Mouse (Mus musculus) MEL (cell line): ENCODE measurements around the gene Serpinf1. TPM values are rescaled to one million over a fixed set of nuclear protein-coding genes. Genes with fewer than 3 reads are reported as not detected.

ENCODE experiments used
- DNase-seq: peaks from one replicate; pipeline ENCODE4 v3.0.0; 2011; ENCODE audit warnings: low read depth, low spot score
- H3K27ac ChIP-seq: 2 replicates; pipeline ENCODE4 v1.5.1; 2012; ENCODE audit warnings: low read depth, mild to moderate bottlenecking, control low read depth, low read length, moderate library complexity; ENCODE audit not compliant: control insufficient read depth
- H3K27me3 ChIP-seq, 2 experiments: fragments of 150-350 bp in 1 of 2; sonication (generic) in 1 of 2; 2 replicates each; pipeline ENCODE4 v1.6.1; 2012; ENCODE audit warnings: low read length in 2 of 2, mild to moderate bottlenecking in 2 of 2, improper control_type of control experiment in 1 of 2, moderate library complexity in 1 of 2; ENCODE audit not compliant: insufficient read depth in 2 of 2, control insufficient read depth in 1 of 2
- H3K36me3 ChIP-seq, 2 experiments: 2 replicates each; pipeline ENCODE4 v1.6.1; 2012 to 2014; ENCODE audit warnings: low read length in 2 of 2, improper control_type of control experiment in 1 of 2, inconsistent platforms in 1 of 2, mild to moderate bottlenecking in 1 of 2; ENCODE audit not compliant: insufficient read depth in 2 of 2, control insufficient read depth in 1 of 2
- H3K4me1 ChIP-seq, 2 experiments: fragments of 150-350 bp in 1 of 2; sonication (generic) in 1 of 2; 2 replicates each; pipeline ENCODE4 v1.6.1; 2012; ENCODE audit warnings: low read length in 2 of 2, improper control_type of control experiment in 1 of 2, mild to moderate bottlenecking in 1 of 2; ENCODE audit not compliant: insufficient read depth in 2 of 2, control insufficient read depth in 1 of 2
- H3K4me3 ChIP-seq, 2 experiments: fragments of 150-350 bp in 1 of 2; sonication (generic) in 1 of 2; 2 replicates each; pipeline ENCODE4 v1.5.1; 2012; ENCODE audit warnings: low read depth in 2 of 2, low read length in 2 of 2, mild to moderate bottlenecking in 2 of 2, moderate library complexity in 2 of 2, control low read depth in 1 of 2, improper control_type of control experiment in 1 of 2; ENCODE audit not compliant: control insufficient read depth in 1 of 2, insufficient read depth in 1 of 2
- H3K79me2 ChIP-seq: 2 replicates; pipeline ENCODE4 v1.6.1; 2012; ENCODE audit warnings: mild to moderate bottlenecking, low read length, moderate library complexity; ENCODE audit not compliant: control insufficient read depth, poor library complexity, insufficient read depth
- H3K9ac ChIP-seq: 2 replicates; pipeline ENCODE4 v1.6.1; 2012; ENCODE audit warnings: low read depth, mild to moderate bottlenecking, control low read depth, low read length, moderate library complexity; ENCODE audit not compliant: control insufficient read depth, poor library complexity, severe bottlenecking
- H3K9me3 ChIP-seq: fragments of 150-350 bp; sonication (generic); replicated peaks from 2 replicates; pipeline ENCODE4 v1.6.1; 2012; ENCODE audit warnings: mild to moderate bottlenecking, low read length, improper control_type of control experiment, moderate library complexity; ENCODE audit not compliant: insufficient read depth
- BHLHE40 ChIP-seq: IDR thresholded peaks from 2 replicates; pipeline ENCODE4 v1.6.1; 2012; ENCODE audit warnings: low read depth, mild to moderate bottlenecking, inconsistent platforms, low read length, improper control_type of control experiment, borderline replicate concordance
- CHD2 ChIP-seq: IDR thresholded peaks from 2 replicates; pipeline ENCODE4 v1.6.1; 2011; ENCODE audit warnings: low read length, improper control_type of control experiment
- CTCF ChIP-seq, 3 experiments: IDR thresholded peaks in 2 of 3; conservative IDR thresholded peaks in 1 of 3; 2 replicates each; pipeline ENCODE4 v1.5.1; 2011 to 2012; ENCODE audit warnings: low read length in 3 of 3, low read depth in 2 of 3, mild to moderate bottlenecking in 2 of 3, improper control_type of control experiment in 1 of 3, inconsistent platforms in 1 of 3, mixed read lengths in 1 of 3, moderate library complexity in 1 of 3; ENCODE audit not compliant: control insufficient read depth in 1 of 3, insufficient read depth in 1 of 3, poor library complexity in 1 of 3, severe bottlenecking in 1 of 3
- EP300 ChIP-seq, 2 experiments: IDR thresholded peaks; 2 replicates each; pipeline ENCODE4 v1.6.1; 2011; ENCODE audit warnings: improper control_type of control experiment in 2 of 2, low read length in 2 of 2, low read depth in 1 of 2, mild to moderate bottlenecking in 1 of 2
- ETS1 ChIP-seq: IDR thresholded peaks from 2 replicates; pipeline ENCODE4 v1.6.1; 2012; ENCODE audit warnings: low read depth, mild to moderate bottlenecking, inconsistent platforms, low read length, improper control_type of control experiment, moderate library complexity
- HCFC1 ChIP-seq: IDR thresholded peaks from 2 replicates; pipeline ENCODE4 v1.6.1; 2012; ENCODE audit warnings: low read depth, mild to moderate bottlenecking, inconsistent platforms, low read length, improper control_type of control experiment, moderate library complexity
- JUND ChIP-seq: IDR thresholded peaks from 2 replicates; pipeline ENCODE4 v1.6.1; 2011; ENCODE audit warnings: low read depth, mild to moderate bottlenecking, improper control_type of control experiment, low read length
- KAT2A ChIP-seq: conservative IDR thresholded peaks from 2 replicates; pipeline ENCODE4 v1.6.1; 2012; ENCODE audit warnings: low read depth, low read length, improper control_type of control experiment, inconsistent platforms
- MAFK ChIP-seq: IDR thresholded peaks from 2 replicates; pipeline ENCODE4 v1.6.1; 2011; ENCODE audit warnings: low read depth, mild to moderate bottlenecking, low read length, improper control_type of control experiment, borderline replicate concordance
- MAX ChIP-seq: IDR thresholded peaks from 2 replicates; pipeline ENCODE4 v1.6.1; 2011; ENCODE audit warnings: low read length, improper control_type of control experiment
- MAZ ChIP-seq: IDR thresholded peaks from 2 replicates; pipeline ENCODE4 v1.6.1; 2012; ENCODE audit warnings: low read depth, mild to moderate bottlenecking, inconsistent platforms, low read length, improper control_type of control experiment
- MEF2A ChIP-seq: IDR thresholded peaks from 2 replicates; pipeline ENCODE4 v1.6.1; 2014; ENCODE audit warnings: low read depth, mild to moderate bottlenecking, inconsistent platforms, low read length, improper control_type of control experiment; ENCODE audit not compliant: poor library complexity, insufficient replicate concordance, severe bottlenecking; ENCODE audit errors: extremely low read depth
- MXI1 ChIP-seq: IDR thresholded peaks from 2 replicates; pipeline ENCODE4 v1.6.1; 2011; ENCODE audit warnings: mild to moderate bottlenecking, low read depth, low read length, improper control_type of control experiment
- MYB ChIP-seq: IDR thresholded peaks from 2 replicates; pipeline ENCODE4 v1.6.1; 2011; ENCODE audit warnings: mild to moderate bottlenecking, low read depth, low read length, improper control_type of control experiment
- MYC ChIP-seq: IDR thresholded peaks from 2 replicates; pipeline ENCODE4 v1.6.1; 2011; ENCODE audit warnings: low read depth, mild to moderate bottlenecking, low read length, improper control_type of control experiment, moderate library complexity
- NRF1 ChIP-seq: IDR thresholded peaks from 2 replicates; pipeline ENCODE4 v1.6.1; 2014; ENCODE audit warnings: low read depth, mild to moderate bottlenecking, inconsistent platforms, low read length, improper control_type of control experiment, moderate library complexity; ENCODE audit not compliant: poor library complexity, insufficient read depth, severe bottlenecking
- POLR2AphosphoS2 ChIP-seq: IDR thresholded peaks from 2 replicates; pipeline ENCODE4 v1.6.1; 2011; ENCODE audit warnings: low read length, improper control_type of control experiment
- POLR2AphosphoS5 ChIP-seq: IDR thresholded peaks from 2 replicates; pipeline ENCODE4 v1.6.1; 2012; ENCODE audit warnings: low read depth, borderline replicate concordance, mild to moderate bottlenecking, inconsistent platforms, low read length, moderate library complexity, mixed read lengths
- RCOR1 ChIP-seq: IDR thresholded peaks from 2 replicates; pipeline ENCODE4 v1.6.1; 2012; ENCODE audit warnings: low read depth, mild to moderate bottlenecking, inconsistent platforms, low read length, improper control_type of control experiment
- SIN3A ChIP-seq: IDR thresholded peaks from 2 replicates; pipeline ENCODE4 v1.6.1; 2012; ENCODE audit warnings: low read length, improper control_type of control experiment, inconsistent platforms
- TBP ChIP-seq: IDR thresholded peaks from 2 replicates; pipeline ENCODE4 v1.8.0; 2011; ENCODE audit warnings: low read depth, low read length, improper control_type of control experiment
- TCF12 ChIP-seq: IDR thresholded peaks from 2 replicates; pipeline ENCODE4 v1.6.1; 2014; ENCODE audit warnings: low read depth, mild to moderate bottlenecking, inconsistent platforms, low read length, improper control_type of control experiment, moderate library complexity
- UBTF ChIP-seq: IDR thresholded peaks from 2 replicates; pipeline ENCODE4 v1.6.1; 2012; ENCODE audit warnings: low read depth, mild to moderate bottlenecking, inconsistent platforms, low read length, improper control_type of control experiment, moderate library complexity, borderline replicate concordance; ENCODE audit not compliant: insufficient read depth
- USF1 ChIP-seq: IDR thresholded peaks from 2 replicates; pipeline ENCODE4 v1.6.1; 2014; ENCODE audit warnings: low read depth, mild to moderate bottlenecking, inconsistent platforms, low read length, improper control_type of control experiment, moderate library complexity
- USF2 ChIP-seq, 2 experiments: IDR thresholded peaks; 2 replicates each; pipeline ENCODE4 v1.6.1; 2011 to 2012; ENCODE audit warnings: improper control_type of control experiment in 2 of 2, low read length in 2 of 2, borderline replicate concordance in 1 of 2, inconsistent platforms in 1 of 2, low read depth in 1 of 2, mild to moderate bottlenecking in 1 of 2; ENCODE audit not compliant: insufficient read depth in 1 of 2
- ZKSCAN1 ChIP-seq: IDR thresholded peaks from 2 replicates; pipeline ENCODE4 v1.6.1; 2012; ENCODE audit warnings: low read depth, mild to moderate bottlenecking, inconsistent platforms, low read length, improper control_type of control experiment, moderate library complexity
- ZNF384 ChIP-seq: IDR thresholded peaks from 2 replicates; pipeline ENCODE4 v1.6.1; 2012; ENCODE audit warnings: low read depth, mild to moderate bottlenecking, inconsistent platforms, low read length, improper control_type of control experiment
- polyA plus RNA-seq, 2 experiments: library from polyadenylated mRNA; stranded (reverse) in 1 of 2; unstranded in 1 of 2; fragments of >175 nt in 1 of 2; fragments of >200 nt in 1 of 2; gene quantifications; 2 replicates each; pipeline versions ENCODE4 v1.2.1 to v1.2.4; 2012; ENCODE audit warnings: low replicate concordance in 2 of 2, low read depth in 1 of 2; ENCODE audit not compliant: insufficient read length in 2 of 2, insufficient read depth in 1 of 2, missing spikeins in 1 of 2
- total RNA-seq: library from RNA; depleted of rRNA; stranded (reverse); fragments of 300-350 nt; gene quantifications from 2 replicates; pipeline ENCODE4 v1.2.3, GENCODE M21; 2012

The Serpinf1 gene
- total and polyA plus RNA-seq, 3 experiments, result 0.36 TPM; not detected in 2

DNA sequence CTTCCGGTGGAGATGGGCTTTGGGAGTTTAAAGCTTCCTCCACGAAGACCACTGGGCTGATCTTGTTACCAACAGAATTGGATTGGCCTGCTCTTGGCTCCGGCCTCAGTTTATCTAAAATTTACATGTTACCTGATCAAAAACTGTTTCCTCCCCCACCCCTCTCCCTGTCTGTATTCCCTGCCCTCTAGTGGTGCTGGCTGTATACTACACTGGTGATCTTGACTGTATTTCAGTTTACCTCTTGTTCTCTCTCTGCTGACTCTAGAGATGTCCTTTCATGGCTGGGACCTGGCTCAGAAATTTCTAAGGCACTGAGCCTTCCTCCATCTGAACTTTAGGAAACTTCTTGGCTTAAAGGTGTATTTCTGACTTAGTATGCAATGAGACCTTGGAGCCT, 35.7 kb upstream of the Serpinf1 start (continued):
- TF ChIP-seq POLR2AphosphoS5 (no peak), MYC (no peak), HCFC1 (peak; percentile 65), TCF12 (no peak)
- TF ChIP-seq, all 39 proteins: peak for 16

DNA sequence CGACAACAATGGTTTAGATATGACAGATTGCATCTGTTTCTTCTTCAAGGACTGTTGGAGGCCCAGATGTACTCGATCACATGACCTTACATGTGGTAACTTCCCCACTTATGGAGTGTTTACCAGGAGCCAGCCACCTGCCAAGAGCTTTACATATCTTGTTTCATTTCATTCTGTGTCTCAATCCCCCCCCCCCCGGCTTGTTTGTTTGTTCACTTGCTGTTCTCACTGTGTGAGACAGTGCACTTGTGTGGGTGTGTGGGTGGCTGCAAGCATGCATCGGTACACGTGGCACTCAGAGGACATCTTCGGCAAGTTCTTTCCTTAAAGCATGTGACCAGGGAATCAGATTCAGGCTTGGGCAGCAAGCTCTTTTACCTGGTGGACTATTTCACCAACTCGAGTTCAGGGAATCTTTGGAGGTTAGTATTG, 34.0 kb upstream of the Serpinf1 start:
- peaks cover 0 to 29% of the 10 kb centered on the region in 2 experiments; a peak in 2 of 4 replicates for H3K36me3 ChIP-seq
- no peak overlapping the region for H3K4me3 ChIP-seq
- no peak overlapping the region for H3K9ac ChIP-seq
- H3K4me1 ChIP-seq, result peaks cover 14 to 41% of the 10 kb centered on the region in 2 experiments
- peaks cover 3% of the 10 kb centered on the region; the same call in 1 of the 2 replicates for H3K79me2 ChIP-seq
- H3K27ac ChIP-seq, result peak overlapping the region; percentile 20; the same call in 1 of the 2 replicates
- no peaks in the 10 kb centered on the region for H3K9me3 ChIP-seq
- peak; percentile 52 for DNase-seq
- no peak for TF ChIP-seq CHD2
- TF ChIP-seq UBTF, result no peak
- peak; percentile 65 for TF ChIP-seq MAX
- TF ChIP-seq BHLHE40, result peak; percentile 54; the same call in 1 of the 2 replicates
- TF ChIP-seq MYC, result no peak; the same call in 1 of the 2 replicates
- peak; percentile 53; the same call in 1 of the 2 replicates for TF ChIP-seq SIN3A
- no peak for TF ChIP-seq CTCF (IDR thresholded peaks at IDR 0.05 in 2 of 3, conservative IDR thresholded peaks at IDR 0.05 in 1 of 3; ENCODE audit: control insufficient read depth in 1 of 3, insufficient read depth in 1 of 3, low read depth in 2 of 3, low read length in 3 of 3, poor library complexity in 1 of 3, severe bottlenecking in 1 of 3)
- no peak for TF ChIP-seq ZNF384
- no peak for TF ChIP-seq JUND
- no peak for TF ChIP-seq RCOR1
- peak; percentile 86 for TF ChIP-seq ETS1
- TF ChIP-seq MXI1, result peak; percentile 68; the same call in 1 of the 2 replicates
- no peak for TF ChIP-seq MAZ
- TF ChIP-seq ZKSCAN1, result no peak
- TF ChIP-seq POLR2AphosphoS2, result no peak
- TF ChIP-seq MAFK, result no peak
- TF ChIP-seq MYB, result 0 out of 2 replicates have a peak, but pooled peaks have one; percentile 6
- no peak for TF ChIP-seq NRF1
- TF ChIP-seq TBP, result 0 out of 2 replicates have a peak, but pooled peaks have one; percentile 32
- no peak for TF ChIP-seq MEF2A
- no peak for TF ChIP-seq KAT2A
- peak; percentile 91 for TF ChIP-seq USF1
- TF ChIP-seq USF2 (IDR thresholded peaks at IDR 0.05; ENCODE audit: borderline replicate concordance in 1 of 2, insufficient read depth in 1 of 2, low read depth in 1 of 2, low read length in 2 of 2), result peak in 1 of 2 experiments; percentile 63; a peak in 1 of 4 replicates
- peak; percentile 25 to 26; a peak in 2 of 4 replicates for TF ChIP-seq EP300 (IDR thresholded peaks at IDR 0.05; ENCODE audit: low read depth in 1 of 2, low read length in 2 of 2)
- no peaks in the 10 kb centered on the region for H3K27me3 ChIP-seq
